Mouse (Mus musculus) heart, postnatal 0 days (tissue): ENCODE measurements around the gene Gfra1.

Experiments
- CTCF ChIP-seq: IDR thresholded peaks from 2 replicates; pipeline ENCODE4 v1.5.1; 2016; ENCODE audit warnings: antibody characterized with exemption, control low read depth, low read depth
- EP300 ChIP-seq: IDR thresholded peaks from 2 replicates; pipeline ENCODE4 v1.6.1; 2016; ENCODE audit warnings: antibody characterized with exemption, low read depth

- TF ChIP-seq CTCF (no peak), EP300 (no peak)
Observed at GRCm38 (mm10) chr19:58251095-58251494, 204.6 kb downstream of the Gfra1 start.
